Mouse (Mus musculus) liver, embryonic 14.5 days (tissue): ENCODE data around the gene Man1c1. TPM values are rescaled to one million over a fixed set of nuclear protein-coding genes. Genes with fewer than 3 reads are reported as not detected.

ENCODE experiments used
- ATAC-seq: fragments of 200-750 bp; cut with Nextera tagmentation; 2 replicates; pipeline ENCODE4 v1.8.0; 2017; ENCODE audit warnings: moderate number of reproducible peaks, mild to moderate bottlenecking, moderate library complexity; ENCODE audit not compliant: insufficient read depth
- DNase-seq, 3 experiments: peaks; one replicate each; pipeline ENCODE4 v3.0.0-alpha.2; 2012 to 2013; ENCODE audit warnings: low read depth in 3 of 3, low spot score in 3 of 3
- H3K27ac ChIP-seq: fragments of 300-500 bp; sonication (generic); 2 replicates; pipeline ENCODE4 v1.5.1; 2014; ENCODE audit warnings: moderate library complexity, mild to moderate bottlenecking, control low read depth, inconsistent platforms
- H3K27me3 ChIP-seq: fragments of 300-500 bp; sonication (generic); 2 replicates; pipeline ENCODE4 v1.6.1; 2014; ENCODE audit warnings: mild to moderate bottlenecking, low read length, moderate library complexity; ENCODE audit not compliant: control insufficient read depth, insufficient read depth
- H3K36me3 ChIP-seq: fragments of 300-500 bp; sonication (generic); replicated peaks from 2 replicates; pipeline ENCODE4 v1.6.1; 2014; ENCODE audit warnings: low read depth; ENCODE audit not compliant: control insufficient read depth, insufficient read depth
- H3K4me1 ChIP-seq, 2 experiments: fragments of 200-500 bp in 1 of 2; fragments of 300-500 bp in 1 of 2; sonication (generic) in 1 of 2; replicated peaks; 2 replicates each; pipeline ENCODE4 v1.6.1; 2012 to 2014; ENCODE audit warnings: antibody characterized with exemption in 1 of 2, inconsistent platforms in 1 of 2, low read length in 1 of 2; ENCODE audit not compliant: control insufficient read depth in 2 of 2, insufficient read depth in 2 of 2
- H3K4me2 ChIP-seq: fragments of 300-500 bp; sonication (generic); 2 replicates; pipeline ENCODE4 v1.6.1; 2014; ENCODE audit warnings: low read depth, mild to moderate bottlenecking, control low read depth, moderate library complexity
- H3K4me3 ChIP-seq, 2 experiments: fragments of 200-500 bp in 1 of 2; fragments of 300-500 bp in 1 of 2; sonication (generic) in 1 of 2; 2 replicates each; pipeline ENCODE4 v1.5.1; 2012 to 2014; ENCODE audit warnings: low read depth in 2 of 2, low read length in 2 of 2, mild to moderate bottlenecking in 2 of 2, control low read depth in 1 of 2, inconsistent platforms in 1 of 2, moderate library complexity in 1 of 2; ENCODE audit not compliant: insufficient read depth in 1 of 2
- H3K9ac ChIP-seq: fragments of 300-500 bp; sonication (generic); replicated peaks from 2 replicates; pipeline ENCODE4 v1.6.1; 2014; ENCODE audit warnings: mild to moderate bottlenecking, control low read depth, moderate library complexity
- H3K9me3 ChIP-seq: fragments of 300-500 bp; sonication (generic); 2 replicates; pipeline ENCODE4 v1.6.1; 2016; ENCODE audit warnings: low read length, mixed read lengths; ENCODE audit not compliant: control insufficient read depth
- CTCF ChIP-seq: IDR thresholded peaks from 2 replicates; pipeline ENCODE4 v1.5.1; 2016; ENCODE audit warnings: antibody characterized with exemption, low read depth, control low read depth
- EP300 ChIP-seq: IDR thresholded peaks from 2 replicates; pipeline ENCODE4 v1.6.1; 2016; ENCODE audit warnings: antibody characterized with exemption, low read depth
- WGBS: fragments of 180-500 bp; shearing (Covaris S2); extraction: QIAGEN DNeasy Blood & Tissue Kit; methylation state at CpG from one replicate; pipeline ENCODE4 v1.1.7; 2014; ENCODE audit not compliant: insufficient replicate concordance; 5-methylcytosine and 5-hydroxymethylcytosine counted together
- polyA plus RNA-seq, 2 experiments: library from polyadenylated mRNA; depleted of rRNA in 1 of 2; stranded (reverse) in 1 of 2; unstranded in 1 of 2; fragments of >200 nt; fragmentation: Nextera tagmentation in 1 of 2; extraction: Ambion mirVana in 1 of 2; gene quantifications; 2 replicates each; pipeline versions ENCODE4 v1.2.1 to v1.2.3; 2012 to 2014

Gene Man1c1
- polyA plus RNA-seq, 2 experiments: 1.2 to 1.9 TPM

- H3K4me2 ChIP-seq: no peak overlapping the region
- 55% methylated on average over 5 of the region's 5 CpGs for WGBS
- no peaks in the 10 kb centered on the region for H3K27me3 ChIP-seq
- H3K27ac ChIP-seq: no peak overlapping the region
- TF ChIP-seq CTCF (no peak), EP300 (no peak)
- H3K9ac ChIP-seq: no peak overlapping the region
- H3K9me3 ChIP-seq: no peaks in the 10 kb centered on the region
- peaks cover 0 to 2% of the 10 kb centered on the region in 2 experiments; a peak in 2 of 4 replicates for H3K4me1 ChIP-seq
- ATAC-seq (no peak), DNase-seq (no peak)
- no peaks in the 10 kb centered on the region for H3K36me3 ChIP-seq
- no peak overlapping the region for H3K4me3 ChIP-seq
Observed at GRCm38 (mm10) chr4:134578407-134578806, 125.7 kb downstream of the Man1c1 start.

- ATAC-seq (no peak), DNase-seq (no peak)
- Histone ChIP-seq H3K27ac (no peak overlapping the region), H3K36me3 (no peaks in the 10 kb centered on the region), H3K9me3 (no peaks in the 10 kb centered on the region), H3K4me3 (no peak overlapping the region), H3K4me1 (peaks cover 0 to 2% of the 10 kb centered on the region in 2 experiments; a peak in 2 of 4 replicates), H3K4me2 (no peak overlapping the region), H3K27me3 (no peaks in the 10 kb centered on the region), H3K9ac (no peak overlapping the region)
- no peak for TF ChIP-seq CTCF
- no peak for TF ChIP-seq EP300
- 65% methylated on average over 2 of the region's 2 CpGs for WGBS
Observed at GRCm38 (mm10) chr4:134577281-134577680, 126.8 kb downstream of the Man1c1 start.

- no peak overlapping the region for H3K27ac ChIP-seq
- H3K4me1 ChIP-seq: peaks cover 0 to 2% of the 10 kb centered on the region in 2 experiments; a peak in 2 of 4 replicates
- no peaks in the 10 kb centered on the region for H3K9me3 ChIP-seq
- no peaks in the 10 kb centered on the region for H3K36me3 ChIP-seq
- DNase-seq (no peak), ATAC-seq (no peak)
- no peak for TF ChIP-seq CTCF
- no peak for TF ChIP-seq EP300
- no peak overlapping the region for H3K4me2 ChIP-seq
- no peaks in the 10 kb centered on the region for H3K27me3 ChIP-seq
- no peak overlapping the region for H3K9ac ChIP-seq
- WGBS: 69% methylated on average over 11 of the region's 11 CpGs
- H3K4me3 ChIP-seq: no peak overlapping the region
Observed at GRCm38 (mm10) chr4:134575486-134575885, 128.6 kb downstream of the Man1c1 start.

- H3K4me1 ChIP-seq: no peaks in the 10 kb centered on the region
- no peak overlapping the region for H3K4me2 ChIP-seq
- ATAC-seq: no peak
- H3K36me3 ChIP-seq: no peaks in the 10 kb centered on the region
- no peak overlapping the region for H3K9ac ChIP-seq
- WGBS: 73% methylated on average over 24 of the region's 24 CpGs
- no peaks in the 10 kb centered on the region for H3K9me3 ChIP-seq
- H3K27me3 ChIP-seq: no peaks in the 10 kb centered on the region
- TF ChIP-seq CTCF (no peak), EP300 (no peak)
- DNase-seq: no peak
- H3K27ac ChIP-seq: no peak overlapping the region
- no peak overlapping the region for H3K4me3 ChIP-seq
Observed at GRCm38 (mm10) chr4:134572449-134573300, 131.4 kb downstream of the Man1c1 start.

GRCm38 (mm10) chr4:134570704-134571451, 133.2 kb downstream of the Man1c1 start:
- WGBS: 62% methylated on average over 14 of the region's 14 CpGs
- Histone ChIP-seq H3K4me2 (no peak overlapping the region), H3K36me3 (no peaks in the 10 kb centered on the region), H3K4me1 (no peaks in the 10 kb centered on the region), H3K4me3 (no peak overlapping the region), H3K9me3 (no peaks in the 10 kb centered on the region), H3K27ac (no peak overlapping the region), H3K9ac (no peak overlapping the region), H3K27me3 (no peaks in the 10 kb centered on the region)
- ATAC-seq (no peak), DNase-seq (no peak)
- no peak for TF ChIP-seq CTCF
